Mouse (Mus musculus): Measurements from ENCODE around the gene Atxn1.

Atxn1 gene

GRCm38 (mm10) chr13:45963497-45964330 lies 1.1 kb downstream of the Atxn1 start:
- ATAC-seq (ENCODE audit: low TSS enrichment), result peak; percentile 32

GRCm38 (mm10) chr13:45962776-45963175 lies 2.0 kb downstream of the Atxn1 start:
- ATAC-seq (ENCODE audit: low TSS enrichment), result no peak

GRCm38 (mm10) chr13:45961871-45962630 lies 2.8 kb downstream of the Atxn1 start:
- ATAC-seq (ENCODE audit: low TSS enrichment), result 0 out of 2 replicates have a peak, but pooled peaks have one; percentile 7

GRCm38 (mm10) chr13:45960311-45960965 lies 4.4 kb downstream of the Atxn1 start:
- no peak for ATAC-seq (ENCODE audit: low TSS enrichment)

- no peak for ATAC-seq (ENCODE audit: low TSS enrichment)
Measured at GRCm38 (mm10) chr13:45958306-45958705, 6.5 kb downstream of the Atxn1 start.

GRCm38 (mm10) chr13:45957629-45958028 lies 7.2 kb downstream of the Atxn1 start:
- no peak for ATAC-seq (ENCODE audit: low TSS enrichment)

- no peak for ATAC-seq (ENCODE audit: low TSS enrichment)
Measured at GRCm38 (mm10) chr13:45956287-45956686, 8.5 kb downstream of the Atxn1 start.

- no peak for ATAC-seq (ENCODE audit: low TSS enrichment)
Measured at GRCm38 (mm10) chr13:45955370-45956055, 9.3 kb downstream of the Atxn1 start.

- ATAC-seq (ENCODE audit: low TSS enrichment), result peak; percentile 88
Measured at GRCm38 (mm10) chr13:45953098-45953497, 11.7 kb downstream of the Atxn1 start.

GRCm38 (mm10) chr13:45951071-45951645 lies 13.7 kb downstream of the Atxn1 start:
- ATAC-seq (ENCODE audit: low TSS enrichment), result no peak

GRCm38 (mm10) chr13:45950355-45950861 lies 14.4 kb downstream of the Atxn1 start:
- ATAC-seq (ENCODE audit: low TSS enrichment), result no peak

- no peak for ATAC-seq (ENCODE audit: low TSS enrichment)
Measured at GRCm38 (mm10) chr13:45946136-45946535, 18.7 kb downstream of the Atxn1 start.

GRCm38 (mm10) chr13:45942337-45942736 lies 22.5 kb downstream of the Atxn1 start:
- no peak for ATAC-seq (ENCODE audit: low TSS enrichment)

- ATAC-seq (ENCODE audit: low TSS enrichment), result peak; percentile 38; the same call in 1 of the 2 replicates
Measured at GRCm38 (mm10) chr13:45940714-45941113, 24.1 kb downstream of the Atxn1 start.

GRCm38 (mm10) chr13:45939561-45939960 lies 25.2 kb downstream of the Atxn1 start:
- no peak for ATAC-seq (ENCODE audit: low TSS enrichment)

- no peak for ATAC-seq (ENCODE audit: low TSS enrichment)
Measured at GRCm38 (mm10) chr13:45938083-45938482, 26.7 kb downstream of the Atxn1 start.

- ATAC-seq (ENCODE audit: low TSS enrichment), result no peak
Measured at GRCm38 (mm10) chr13:45936765-45937164, 28.0 kb downstream of the Atxn1 start.

- no peak for ATAC-seq (ENCODE audit: low TSS enrichment)
Measured at GRCm38 (mm10) chr13:45935798-45936197, 29.0 kb downstream of the Atxn1 start.

- ATAC-seq (ENCODE audit: low TSS enrichment), result no peak
Measured at GRCm38 (mm10) chr13:45934841-45935240, 30.0 kb downstream of the Atxn1 start.

- no peak for ATAC-seq (ENCODE audit: low TSS enrichment)
Measured at GRCm38 (mm10) chr13:45934085-45934484, 30.7 kb downstream of the Atxn1 start.

- no peak for ATAC-seq (ENCODE audit: low TSS enrichment)
Measured at GRCm38 (mm10) chr13:45932491-45932921, 32.3 kb downstream of the Atxn1 start.
